ENCODE assay signal across 22 mouse cellular contexts in genomic region chr6:47627978-47628377, GRCm38 (mm10).
"Had no signal": no experiment of that assay in that cellular context is flagged by ENCODE, and none has a peak within 500 bp of the region (broad histone marks: within the 10 kb centered on the region; RNA-seq: fewer than 3 reads in every experiment).

No protein-coding gene starts in this region.

- H3K9me3 ChIP-seq: heart, embryonic 10.5 days; heart, embryonic 12.5 days; hindbrain, embryonic 13.5 days; hindbrain, embryonic 15.5 days; limb, embryonic 13.5 days; limb, embryonic 15.5 days; liver, embryonic 12.5 days had no signal

- H3K27me3 ChIP-seq: heart, embryonic 12.5 days; hindbrain, embryonic 13.5 days; hindbrain, embryonic 15.5 days; limb, embryonic 13.5 days; limb, embryonic 15.5 days; liver, embryonic 12.5 days had no signal

- H3K4me1 ChIP-seq: heart, embryonic 10.5 days; heart, embryonic 12.5 days; hindbrain, embryonic 13.5 days; hindbrain, embryonic 15.5 days; limb, embryonic 13.5 days; limb, embryonic 15.5 days; liver, embryonic 12.5 days had no signal

- H3K4me3 ChIP-seq: heart, embryonic 10.5 days; heart, embryonic 12.5 days; hindbrain, embryonic 13.5 days; hindbrain, embryonic 15.5 days; limb, embryonic 13.5 days; limb, embryonic 15.5 days; liver, embryonic 12.5 days had no signal

- H3K9ac ChIP-seq: forebrain, postnatal 0 days; heart, embryonic 12.5 days; hindbrain, embryonic 13.5 days; hindbrain, embryonic 15.5 days; limb, embryonic 13.5 days; limb, embryonic 15.5 days; liver, embryonic 12.5 days; liver, embryonic 14.5 days had no signal

- ATAC-seq: forebrain, postnatal 0 days; hindbrain, postnatal 0 days; intestine, embryonic 16.5 days; liver, embryonic 12.5 days had no signal

- H3K4me2 ChIP-seq: heart, embryonic 12.5 days; hindbrain, embryonic 13.5 days; hindbrain, embryonic 15.5 days; limb, embryonic 13.5 days; limb, embryonic 15.5 days; liver, embryonic 12.5 days had no signal

- H3K27ac ChIP-seq: heart, embryonic 10.5 days; hindbrain, embryonic 13.5 days; hindbrain, embryonic 15.5 days; hindbrain, postnatal 0 days; limb, embryonic 13.5 days; limb, embryonic 15.5 days; liver, embryonic 12.5 days; liver, embryonic 14.5 days had no signal

- H3K36me3 ChIP-seq: heart, embryonic 10.5 days; heart, embryonic 12.5 days; hindbrain, embryonic 13.5 days; hindbrain, embryonic 15.5 days; limb, embryonic 13.5 days; limb, embryonic 15.5 days; liver, embryonic 12.5 days had no signal

- DNase-seq: forebrain, postnatal 0 days; gastrocnemius, postnatal 14 days; gastrocnemius, postnatal 36 days; heart, adult 18-20 months; heart, postnatal 10 days; kidney, adult 18-20 months; kidney, adult 9 months; kidney, postnatal 14 days; kidney, postnatal 36 days; layer of hippocampus, adult 9-11 months; layer of hippocampus, postnatal 36 days; left cerebral cortex, postnatal 4 days had no signal
